7 mouse cellular contexts compared by ENCODE assay signal in genomic region chr11:71995968-71996511, GRCm38 (mm10). TPM values are rescaled to one million over a fixed set of nuclear protein-coding genes. Genes with fewer than 3 reads are reported as not detected.
DNase-seq lines count a peak whose midpoint lies in the region; ATAC-seq lines count a peak whose summit lies in the region.

No protein-coding gene starts in this region.

- peak overlapping the region; percentile 43 for H3K4me2 ChIP-seq in embryonic facial prominence, embryonic 15.5 days (replicated peaks)
- H3K4me2 ChIP-seq in heart, embryonic 13.5 days = peak overlapping the region; percentile 58
- H3K4me2 ChIP-seq in kidney, embryonic 14.5 days (replicated peaks; ENCODE audit: low read depth, low read length) = 0 out of 2 replicates have a peak overlapping the region, but pooled peaks have one; percentile 15
- H3K4me2 ChIP-seq in liver, embryonic 13.5 days = peak overlapping the region; percentile 17; the same call in 1 of the 2 replicates

- peak; percentile 55 to 77 for DNase-seq in adrenal gland, adult (ENCODE audit: inconsistent age in 2 of 2, low spot score in 1 of 2)
- no peak for DNase-seq in liver, embryonic 13.5 days
- DNase-seq in neural tube, embryonic 10.5 days (ENCODE audit: extremely low spot score, low spot score) = peak; percentile 40
- DNase-seq in thymus, postnatal 4 days = peak; percentile 22

- 0 out of 2 replicates have a peak overlapping the region, but pooled peaks have one; percentile 1 for H3K4me3 ChIP-seq in embryonic facial prominence, embryonic 15.5 days (replicated peaks)
- 0 out of 2 replicates have a peak overlapping the region, but pooled peaks have one; percentile 10 for H3K4me3 ChIP-seq in heart, embryonic 13.5 days
- no peak overlapping the region for H3K4me3 ChIP-seq in kidney, embryonic 14.5 days (ENCODE audit: low read length)
- H3K4me3 ChIP-seq in liver, embryonic 13.5 days (replicated peaks) = no peak overlapping the region

- no peaks in the 10 kb centered on the region for H3K9me3 ChIP-seq in embryonic facial prominence, embryonic 15.5 days (replicated peaks)
- H3K9me3 ChIP-seq in heart, embryonic 13.5 days = no peaks in the 10 kb centered on the region
- no peaks in the 10 kb centered on the region for H3K9me3 ChIP-seq in kidney, embryonic 14.5 days (ENCODE audit: control insufficient read depth, low read length)
- H3K9me3 ChIP-seq in liver, embryonic 13.5 days (replicated peaks) = no peaks in the 10 kb centered on the region

- peaks cover 17% of the 10 kb centered on the region for H3K4me1 ChIP-seq in embryonic facial prominence, embryonic 15.5 days
- H3K4me1 ChIP-seq in heart, embryonic 13.5 days = peaks cover 15% of the 10 kb centered on the region
- H3K4me1 ChIP-seq in kidney, embryonic 14.5 days (ENCODE audit: control insufficient read depth, insufficient read depth, low read length) = no peaks in the 10 kb centered on the region
- H3K4me1 ChIP-seq in liver, embryonic 13.5 days (replicated peaks) = no peaks in the 10 kb centered on the region

- no peak overlapping the region for H3K9ac ChIP-seq in embryonic facial prominence, embryonic 15.5 days
- H3K9ac ChIP-seq in heart, embryonic 13.5 days = no peak overlapping the region; the same call in 1 of the 2 replicates
- H3K9ac ChIP-seq in kidney, embryonic 14.5 days (ENCODE audit: low read depth, low read length) = no peak overlapping the region
- H3K9ac ChIP-seq in liver, embryonic 13.5 days = no peak overlapping the region

- peaks cover 3% of the 10 kb centered on the region; the same call in 1 of the 2 replicates for H3K27me3 ChIP-seq in embryonic facial prominence, embryonic 15.5 days
- H3K27me3 ChIP-seq in heart, embryonic 13.5 days (replicated peaks) = no peaks in the 10 kb centered on the region; the same call in 1 of the 2 replicates
- H3K27me3 ChIP-seq in kidney, embryonic 14.5 days (ENCODE audit: control insufficient read depth, insufficient read depth, low read length) = peaks cover 3% of the 10 kb centered on the region; the same call in 1 of the 2 replicates
- H3K27me3 ChIP-seq in liver, embryonic 13.5 days = no peaks in the 10 kb centered on the region

- peak overlapping the region; percentile 69 for H3K27ac ChIP-seq in embryonic facial prominence, embryonic 15.5 days (replicated peaks)
- H3K27ac ChIP-seq in heart, embryonic 13.5 days (replicated peaks) = peak overlapping the region; percentile 74
- peak overlapping the region; percentile 31; the same call in 1 of the 2 replicates for H3K27ac ChIP-seq in kidney, embryonic 14.5 days (ENCODE audit: low read depth, low read length)
- no peak overlapping the region for H3K27ac ChIP-seq in liver, embryonic 13.5 days

- WGBS in embryonic facial prominence, embryonic 15.5 days = 12% methylated on average over 9 of the region's 9 CpGs
- WGBS in heart, embryonic 13.5 days = 22% methylated on average over 9 of the region's 9 CpGs
- 36% methylated on average over 9 of the region's 9 CpGs for WGBS in kidney, embryonic 14.5 days
- 6% methylated on average over 9 of the region's 9 CpGs for WGBS in liver, embryonic 13.5 days (ENCODE audit: insufficient replicate concordance)

- ATAC-seq in embryonic facial prominence, embryonic 15.5 days (ENCODE audit: insufficient number of reproducible peaks, low FRiP score, low TSS enrichment, low read depth) = peak; percentile 85
- peak; percentile 63; the same call in 1 of the 2 replicates for ATAC-seq in heart, embryonic 13.5 days (ENCODE audit: extremely low read depth, insufficient number of reproducible peaks, low FRiP score, low TSS enrichment)
- peak; percentile 77 for ATAC-seq in kidney, embryonic 14.5 days (ENCODE audit: low FRiP score, low TSS enrichment)
- peak; percentile 55 for ATAC-seq in liver, embryonic 13.5 days (ENCODE audit: low read depth)

- H3K36me3 ChIP-seq in embryonic facial prominence, embryonic 15.5 days = no peaks in the 10 kb centered on the region
- H3K36me3 ChIP-seq in heart, embryonic 13.5 days = no peaks in the 10 kb centered on the region
- H3K36me3 ChIP-seq in kidney, embryonic 14.5 days (ENCODE audit: control insufficient read depth, insufficient read depth, low read length) = no peaks in the 10 kb centered on the region
- H3K36me3 ChIP-seq in liver, embryonic 13.5 days = no peaks in the 10 kb centered on the region

RNA-seq across cellular contexts. Expression of gene Aipl1, which starts 41.3 kb away (rescaled TPM):
- polyA plus RNA-seq in embryonic facial prominence, embryonic 15.5 days (2015; fragmentation: Nextera tagmentation; extraction: Ambion mirVana) = 0.38 and 0.56 TPM in 2 replicates
- polyA plus RNA-seq in heart, embryonic 13.5 days (2015; fragmentation: Nextera tagmentation; extraction: Ambion mirVana) = 0.57 and 0.98 TPM in 2 replicates
- polyA plus RNA-seq in kidney, embryonic 14.5 days (2014; fragmentation: Nextera tagmentation; extraction: Ambion mirVana) = 0.09 and 0.24 TPM in 2 replicates
- polyA plus RNA-seq in liver, embryonic 13.5 days (2015; fragmentation: Nextera tagmentation; extraction: Ambion mirVana) = 0.21 and 0.28 TPM in 2 replicates

RNA-seq across cellular contexts. Expression of gene Pimreg, which starts 45.8 kb away (rescaled TPM):
- 89.1 and 89.5 TPM in 2 replicates for polyA plus RNA-seq in embryonic facial prominence, embryonic 15.5 days (2015; fragmentation: Nextera tagmentation; extraction: Ambion mirVana)
- polyA plus RNA-seq in heart, embryonic 13.5 days (2015; fragmentation: Nextera tagmentation; extraction: Ambion mirVana) = 84.8 and 87.5 TPM in 2 replicates
- polyA plus RNA-seq in kidney, embryonic 14.5 days (2014; fragmentation: Nextera tagmentation; extraction: Ambion mirVana) = 140 and 144 TPM in 2 replicates
- polyA plus RNA-seq in liver, embryonic 13.5 days (2015; fragmentation: Nextera tagmentation; extraction: Ambion mirVana) = 27.7 and 30.3 TPM in 2 replicates

Comparison
In these comparisons a context has a peak if more than half of its experiments do, and no peak if none do; other contexts are left out.
1. H3K4me3 ChIP-seq: peak in embryonic facial prominence, embryonic 15.5 days (single experiment) and heart, embryonic 13.5 days (single experiment); none in kidney, embryonic 14.5 days (single experiment) and liver, embryonic 13.5 days (single experiment).
2. Peak in every context shown above with its lines, with median percentiles within 50 percentile points of each other: ATAC-seq and H3K4me2 ChIP-seq.